Mouse (Mus musculus): Measurements from ENCODE around the gene Spata17. TPM values are rescaled to one million over a fixed set of nuclear protein-coding genes. Genes with fewer than 3 reads are reported as not detected.

Gene Spata17
- total and polyA plus RNA-seq, 3 experiments, result 0.24 TPM; not detected in 2

- no peaks in the 10 kb centered on the region for H3K9me3 ChIP-seq (replicated peaks; ENCODE audit: low read length)
- dilution Hi-C loops (cut with MboI; ENCODE audit: extremely low pct_ligation_motif_present, extremely low pct_unique_long_range_greater_than_20kb, low sequenced_read_pairs), result no loop called here
- in situ Hi-C loops (cut with MboI; ENCODE audit: low pct_ligation_motif_present, low pct_unique_long_range_greater_than_20kb, low sequenced_read_pairs), result no loop called here
- H3K4me3 ChIP-seq (replicated peaks in 1 of 3; ENCODE audit: low read depth in 2 of 3, low read length in 2 of 3, poor library complexity in 1 of 3), result no peak overlapping the region
- H3K9ac ChIP-seq (ENCODE audit: insufficient read depth, low read depth), result no peak overlapping the region
- H3K36me3 ChIP-seq (replicated peaks in 1 of 2; ENCODE audit: control insufficient read depth in 1 of 2, insufficient read depth in 1 of 2, low read length in 1 of 2), result no peaks in the 10 kb centered on the region
- no peak overlapping the region for H3K27ac ChIP-seq (ENCODE audit: insufficient read depth, low read depth)
- no peaks in the 10 kb centered on the region for H3K79me2 ChIP-seq (replicated peaks; ENCODE audit: control insufficient read depth, extremely low read depth, insufficient read depth, poor library complexity, severe bottlenecking)
- no peak for TF ChIP-seq MXI1 (IDR thresholded peaks at IDR 0.05; ENCODE audit: low read depth, low read length)
- TF ChIP-seq GABPA (IDR thresholded peaks at IDR 0.05; ENCODE audit: insufficient replicate concordance, low read depth, low read length), result no peak
- no peak for TF ChIP-seq CHD2 (IDR thresholded peaks at IDR 0.05; ENCODE audit: low read length)
- no peak for TF ChIP-seq POLR2A (IDR thresholded peaks at IDR 0.05; ENCODE audit: low read depth, low read length)
- no peak for TF ChIP-seq JUN (IDR thresholded peaks at IDR 0.05; ENCODE audit: insufficient read depth, low read depth, low read length)
- no peak for TF ChIP-seq ZNF384 (IDR thresholded peaks at IDR 0.05; ENCODE audit: low read depth, low read length)
- TF ChIP-seq E2F4 (IDR thresholded peaks at IDR 0.05; ENCODE audit: insufficient replicate concordance, low read depth, low read length), result no peak
- TF ChIP-seq CHD1 (IDR thresholded peaks at IDR 0.05; ENCODE audit: low read depth, low read length), result no peak
- DNase-seq (ENCODE audit: extremely low read depth), result no peak
- H3K4me2 ChIP-seq (ENCODE audit: insufficient read depth, low read depth, poor library complexity, severe bottlenecking), result no peak overlapping the region
- no peaks in the 10 kb centered on the region for H3K27me3 ChIP-seq (replicated peaks)
- peaks cover 6 to 28% of the 10 kb centered on the region in 2 experiments; a peak in 2 of 4 replicates for H3K4me1 ChIP-seq (ENCODE audit: control insufficient read depth in 1 of 2, insufficient read depth in 2 of 2)
Observed at GRCm38 (mm10) chr1:187155658-187156057, 59.6 kb downstream of the Spata17 start.

GRCm38 (mm10) chr1:187153681-187154080, 61.6 kb downstream of the Spata17 start:
- no peak for TF ChIP-seq HCFC1 (IDR thresholded peaks at IDR 0.05; ENCODE audit: low read depth, low read length)
- TF ChIP-seq MYC (IDR thresholded peaks at IDR 0.05; ENCODE audit: low read depth, low read length), result no peak
- TF ChIP-seq MXI1 (IDR thresholded peaks at IDR 0.05; ENCODE audit: low read depth, low read length), result no peak
- TF ChIP-seq MAFK (IDR thresholded peaks at IDR 0.05; ENCODE audit: insufficient replicate concordance, low read length), result no peak
- no peak for TF ChIP-seq POLR2AphosphoS2 (IDR thresholded peaks at IDR 0.05; ENCODE audit: low read depth, low read length)
- TF ChIP-seq E2F4 (IDR thresholded peaks at IDR 0.05; ENCODE audit: insufficient replicate concordance, low read depth, low read length), result no peak
- TF ChIP-seq ZMIZ1 (IDR thresholded peaks at IDR 0.05; ENCODE audit: low read depth, low read length), result no peak
- TF ChIP-seq TCF12 (IDR thresholded peaks at IDR 0.05; ENCODE audit: low read depth, low read length), result no peak
- TF ChIP-seq CHD1 (IDR thresholded peaks at IDR 0.05; ENCODE audit: low read depth, low read length), result no peak
- no peak for TF ChIP-seq MEF2A (IDR thresholded peaks at IDR 0.05; ENCODE audit: borderline replicate concordance, low read depth, low read length)
- no peak for TF ChIP-seq TBP (conservative IDR thresholded peaks at IDR 0.05; ENCODE audit: low read depth, low read length)
- no peak for TF ChIP-seq MAZ (IDR thresholded peaks at IDR 0.05; ENCODE audit: low read depth, low read length)
- no peak for TF ChIP-seq PAX5 (IDR thresholded peaks at IDR 0.05; ENCODE audit: low read length)
- no peak for TF ChIP-seq ZKSCAN1 (IDR thresholded peaks at IDR 0.05; ENCODE audit: borderline replicate concordance, low read depth, low read length)
- no peak for TF ChIP-seq KAT2A (IDR thresholded peaks at IDR 0.05; ENCODE audit: insufficient replicate concordance, low read length)
- TF ChIP-seq SIN3A (IDR thresholded peaks at IDR 0.05; ENCODE audit: low read length), result no peak
- TF ChIP-seq CTCF (conservative IDR thresholded peaks at IDR 0.05 in 1 of 2, IDR thresholded peaks at IDR 0.05 in 1 of 2; ENCODE audit: low read depth in 2 of 2, low read length in 2 of 2), result no peak
- Histone ChIP-seq H3K9ac (ENCODE audit: insufficient read depth, low read depth) (no peak overlapping the region), H3K4me3 (replicated peaks in 1 of 3; ENCODE audit: low read depth in 2 of 3, low read length in 2 of 3, poor library complexity in 1 of 3) (no peak overlapping the region), H3K4me1 (ENCODE audit: control insufficient read depth in 1 of 2, insufficient read depth in 2 of 2) (peaks cover 6 to 28% of the 10 kb centered on the region in 2 experiments; a peak in 2 of 4 replicates), H3K4me2 (ENCODE audit: insufficient read depth, low read depth, poor library complexity, severe bottlenecking) (no peak overlapping the region), H3K79me2 (replicated peaks; ENCODE audit: control insufficient read depth, extremely low read depth, insufficient read depth, poor library complexity, severe bottlenecking) (no peaks in the 10 kb centered on the region), H3K27ac (ENCODE audit: insufficient read depth, low read depth) (no peak overlapping the region), H3K9me3 (replicated peaks; ENCODE audit: low read length) (no peaks in the 10 kb centered on the region), H3K36me3 (replicated peaks in 1 of 2; ENCODE audit: control insufficient read depth in 1 of 2, insufficient read depth in 1 of 2, low read length in 1 of 2) (no peaks in the 10 kb centered on the region), H3K27me3 (replicated peaks) (no peaks in the 10 kb centered on the region)
- in situ Hi-C loops (cut with MboI; ENCODE audit: low pct_ligation_motif_present, low pct_unique_long_range_greater_than_20kb, low sequenced_read_pairs) (no loop called here), dilution Hi-C loops (cut with MboI; ENCODE audit: extremely low pct_ligation_motif_present, extremely low pct_unique_long_range_greater_than_20kb, low sequenced_read_pairs) (no loop called here)
- DNase-seq (ENCODE audit: extremely low read depth), result peak; percentile 54

Data from CH12.LX (cell line).